Comparison of ENCODE assay signal across 1 mouse cellular context in the genomic region with DNA sequence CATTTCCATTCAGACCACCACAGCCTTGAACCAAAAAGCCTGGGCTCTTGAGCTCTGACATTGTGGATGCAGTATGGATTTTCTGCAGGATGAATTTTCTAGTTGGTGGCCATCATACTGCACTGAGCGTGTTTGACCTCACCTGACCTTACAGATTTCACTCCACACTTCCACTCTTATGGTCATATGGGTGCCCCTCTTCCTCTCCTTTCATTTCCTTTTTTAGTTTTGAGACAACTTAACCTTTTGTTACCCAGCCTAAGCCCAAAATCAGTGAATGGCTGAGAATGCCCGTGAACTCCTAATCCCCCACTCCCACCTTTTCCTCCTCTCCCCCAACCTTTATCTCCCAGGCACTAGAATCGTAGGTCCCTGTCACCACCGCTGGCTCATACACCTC.
TF ChIP-seq lines count a peak whose summit lies in the region.

No protein-coding gene starts in this region.

TF ChIP-seq in CH12.LX, 34 proteins besides CTCF, POLR2A, EP300 and RAD21 (continued from another document):
- TF ChIP-seq BHLHE40 (IDR thresholded peaks at IDR 0.05; ENCODE audit: low read depth, low read length): peak; percentile 69
- peak; percentile 72 for TF ChIP-seq MEF2A (IDR thresholded peaks at IDR 0.05; ENCODE audit: borderline replicate concordance, low read depth, low read length)
- no peak for TF ChIP-seq JUN (IDR thresholded peaks at IDR 0.05; ENCODE audit: insufficient read depth, low read depth, low read length)
- TF ChIP-seq JUND (conservative IDR thresholded peaks at IDR 0.05; ENCODE audit: low read depth, low read length): 0 out of 2 replicates have a peak, but pooled peaks have one; percentile 17
- peak; percentile 60 for TF ChIP-seq ETS1 (conservative IDR thresholded peaks at IDR 0.05; ENCODE audit: low read depth, low read length)
TF ChIP-seq in CH12.LX: peak in this region for 9.
